Mouse (Mus musculus) stomach, embryonic 14.5 days (tissue): Measurements from ENCODE around the gene Map3k10. TPM values are rescaled to one million over a fixed set of nuclear protein-coding genes. Genes with fewer than 3 reads are reported as not detected.

Experiments used
- ATAC-seq: fragments of 200-750 bp; cut with Nextera tagmentation; 2 replicates; pipeline ENCODE4 v1.8.0; 2017; ENCODE audit warnings: low read depth, moderate TSS enrichment; ENCODE audit not compliant: insufficient number of reproducible peaks, insufficient read depth, low FRiP score
- H3K27ac ChIP-seq: fragments of 300-500 bp; sonication (generic); 2 replicates; pipeline ENCODE4 v1.5.1; 2014; ENCODE audit warnings: mild to moderate bottlenecking, low read length, moderate library complexity, mixed read lengths
- H3K27me3 ChIP-seq: fragments of 300-500 bp; sonication (generic); 2 replicates; pipeline ENCODE4 v1.6.1; 2014; ENCODE audit warnings: low read length, control low read depth, mixed read lengths; ENCODE audit not compliant: control insufficient read depth, insufficient read depth
- H3K36me3 ChIP-seq: fragments of 300-500 bp; sonication (generic); 2 replicates; pipeline ENCODE4 v1.6.1; 2014; ENCODE audit warnings: mild to moderate bottlenecking, control low read depth, low read length, moderate library complexity, mixed read lengths; ENCODE audit not compliant: control insufficient read depth, insufficient read depth
- H3K4me1 ChIP-seq: fragments of 300-500 bp; sonication (generic); 2 replicates; pipeline ENCODE4 v1.6.1; 2014; ENCODE audit warnings: low read length, control low read depth, mixed read lengths; ENCODE audit not compliant: control insufficient read depth, insufficient read depth
- H3K4me2 ChIP-seq: fragments of 300-500 bp; sonication (generic); replicated peaks from 2 replicates; pipeline ENCODE4 v1.6.1; 2014; ENCODE audit warnings: low read depth, low read length, control low read depth
- H3K4me3 ChIP-seq: fragments of 300-500 bp; sonication (generic); 2 replicates; pipeline ENCODE4 v1.5.1; 2014; ENCODE audit warnings: low read depth, low read length, control low read depth
- H3K9ac ChIP-seq: fragments of 300-500 bp; sonication (generic); replicated peaks from 2 replicates; pipeline ENCODE4 v1.6.1; 2014; ENCODE audit warnings: low read depth, mild to moderate bottlenecking, control low read depth, low read length, moderate library complexity, mixed read lengths
- H3K9me3 ChIP-seq: fragments of 300-500 bp; sonication (generic); 2 replicates; pipeline ENCODE4 v1.6.1; 2016; ENCODE audit warnings: low read depth, low read length, control low read depth; ENCODE audit not compliant: control insufficient read depth
- WGBS: fragments of 180-500 bp; shearing (Covaris S2); extraction: QIAGEN DNeasy Blood & Tissue Kit; methylation state at CpG from one replicate; pipeline ENCODE4 v1.1.7; 2014; 5-methylcytosine and 5-hydroxymethylcytosine counted together
- polyA plus RNA-seq: library from polyadenylated mRNA; unstranded; fragments of >200 nt; fragmentation: Nextera tagmentation; extraction: Ambion mirVana; gene quantifications from 2 replicates; pipeline ENCODE4 v1.2.1, GENCODE M21; 2014

The Map3k10 gene
- polyA plus RNA-seq, result 4.5 and 9.2 TPM in 2 replicates

GRCm38 (mm10) chr7:27674522-27675221 lies at the start of gene Map3k10:
TSS of gene Map3k10 (minus strand) at chr7:27674598.
- Histone ChIP-seq H3K27ac (peak within 1 kb of the TSS; percentile 78), H3K36me3 (no peaks in the 10 kb centered on the region), H3K4me2 (peak within 1 kb of the TSS; percentile 99), H3K9ac (peak within 1 kb of the TSS; percentile 91), H3K27me3 (no peaks in the 10 kb centered on the region), H3K4me1 (peaks cover 16% of the 10 kb centered on the region), H3K4me3 (peak within 1 kb of the TSS; percentile 95), H3K9me3 (no peaks in the 10 kb centered on the region)
- peak; percentile 98 for ATAC-seq
- under 1% methylated on average over 31 of the region's 31 CpGs for WGBS

GRCm38 (mm10) chr7:27721951-27722350 lies 47.6 kb upstream of the Map3k10 start:
- WGBS, result 92% methylated on average over 8 of the region's 8 CpGs
- Histone ChIP-seq H3K36me3 (no peaks in the 10 kb centered on the region), H3K4me1 (no peaks in the 10 kb centered on the region), H3K27me3 (no peaks in the 10 kb centered on the region), H3K4me2 (no peak overlapping the region), H3K4me3 (no peak overlapping the region), H3K27ac (no peak overlapping the region), H3K9me3 (no peaks in the 10 kb centered on the region), H3K9ac (no peak overlapping the region)
- ATAC-seq, result no peak

- Histone ChIP-seq H3K27me3 (no peaks in the 10 kb centered on the region), H3K9ac (no peak overlapping the region), H3K36me3 (no peaks in the 10 kb centered on the region), H3K27ac (no peak overlapping the region), H3K4me2 (no peak overlapping the region), H3K9me3 (0 out of 2 replicates have a peak, but pooled peaks cover 3% of the 10 kb centered on the region), H3K4me3 (no peak overlapping the region), H3K4me1 (no peaks in the 10 kb centered on the region)
- WGBS, result 83% methylated on average over 7 of the region's 7 CpGs
- no peak for ATAC-seq
Observed at GRCm38 (mm10) chr7:27710402-27710801, 36.0 kb upstream of the Map3k10 start.

- H3K4me1 ChIP-seq, result no peaks in the 10 kb centered on the region
- H3K36me3 ChIP-seq, result no peaks in the 10 kb centered on the region
- H3K9ac ChIP-seq, result no peak overlapping the region
- H3K4me3 ChIP-seq, result no peak overlapping the region
- no peak for ATAC-seq
- WGBS, result 50% methylated on average over 3 of the region's 3 CpGs
- no peaks in the 10 kb centered on the region for H3K9me3 ChIP-seq
- H3K4me2 ChIP-seq, result no peak overlapping the region
- no peak overlapping the region for H3K27ac ChIP-seq
- H3K27me3 ChIP-seq, result no peaks in the 10 kb centered on the region
Observed at GRCm38 (mm10) chr7:27696711-27697110, 22.3 kb upstream of the Map3k10 start.

GRCm38 (mm10) chr7:27691076-27691475 lies 16.7 kb upstream of the Map3k10 start:
- H3K4me3 ChIP-seq, result no peak overlapping the region
- no peaks in the 10 kb centered on the region for H3K9me3 ChIP-seq
- no peak overlapping the region for H3K4me2 ChIP-seq
- H3K27me3 ChIP-seq, result no peaks in the 10 kb centered on the region
- no peaks in the 10 kb centered on the region; the same call in 1 of the 2 replicates for H3K4me1 ChIP-seq
- no peak for ATAC-seq
- no peaks in the 10 kb centered on the region for H3K36me3 ChIP-seq
- WGBS, result 46% methylated on average over 5 of the region's 5 CpGs
- no peak overlapping the region for H3K27ac ChIP-seq
- no peak overlapping the region for H3K9ac ChIP-seq

GRCm38 (mm10) chr7:27688815-27689612 lies 14.6 kb upstream of the Map3k10 start, which contains the start of gene Zfp607b:
TSS of gene Zfp607b (plus strand) at chr7:27689340.
- H3K9ac ChIP-seq, result peak within 1 kb of the TSS; percentile 48
- peak within 1 kb of the TSS; percentile 69 for H3K4me2 ChIP-seq
- H3K9me3 ChIP-seq, result no peaks in the 10 kb centered on the region
- peak within 1 kb of the TSS; percentile 82 for H3K27ac ChIP-seq
- no peaks in the 10 kb centered on the region for H3K27me3 ChIP-seq
- no peaks in the 10 kb centered on the region; the same call in 1 of the 2 replicates for H3K4me1 ChIP-seq
- peak; percentile 99 for ATAC-seq
- peak within 1 kb of the TSS; percentile 48 for H3K4me3 ChIP-seq
- 1% methylated on average over 19 of the region's 19 CpGs for WGBS
- H3K36me3 ChIP-seq, result no peaks in the 10 kb centered on the region

- H3K4me3 ChIP-seq, result peak overlapping the region; percentile 48
- H3K9me3 ChIP-seq, result no peaks in the 10 kb centered on the region
- 32% methylated on average over 14 of the region's 14 CpGs for WGBS
- no peak for ATAC-seq
- H3K9ac ChIP-seq, result peak overlapping the region; percentile 48
- H3K4me1 ChIP-seq, result no peaks in the 10 kb centered on the region; the same call in 1 of the 2 replicates
- H3K27me3 ChIP-seq, result no peaks in the 10 kb centered on the region
- no peaks in the 10 kb centered on the region for H3K36me3 ChIP-seq
- H3K4me2 ChIP-seq, result peak overlapping the region; percentile 69
- peak overlapping the region; percentile 82 for H3K27ac ChIP-seq
Observed at GRCm38 (mm10) chr7:27688246-27688788, 13.9 kb upstream of the Map3k10 start.

- H3K36me3 ChIP-seq, result no peaks in the 10 kb centered on the region
- peak overlapping the region; percentile 69; the same call in 1 of the 2 replicates for H3K4me2 ChIP-seq
- no peak overlapping the region for H3K27ac ChIP-seq
- no peaks in the 10 kb centered on the region for H3K27me3 ChIP-seq
- WGBS, result 57% methylated on average over 3 of the region's 3 CpGs
- no peak for ATAC-seq
- H3K4me1 ChIP-seq, result no peaks in the 10 kb centered on the region; the same call in 1 of the 2 replicates
- no peaks in the 10 kb centered on the region for H3K9me3 ChIP-seq
- no peak overlapping the region for H3K9ac ChIP-seq
- H3K4me3 ChIP-seq, result no peak overlapping the region
Observed at GRCm38 (mm10) chr7:27687836-27688235, 13.4 kb upstream of the Map3k10 start.
